Mouse (Mus musculus): ENCODE results near the gene Ppard.

GRCm38 (mm10) chr17:28188313-28188712 lies 44.2 kb upstream of the Ppard start:
- TF ChIP-seq CTCF (IDR thresholded peaks at IDR 0.05; ENCODE audit: low read depth) (no peak), EP300 (IDR thresholded peaks at IDR 0.05; ENCODE audit: low read depth) (no peak)
